Mouse (Mus musculus) gonadal fat pad, adult 2 months (tissue): ENCODE measurements around the gene Tmprss2. TPM values are rescaled to one million over a fixed set of nuclear protein-coding genes. Genes with fewer than 3 reads are reported as not detected.
"Not testable (repeated sequence)": the region's sequence is repeated elsewhere in the genome, so short reads cannot be mapped to it uniquely, and the experiment has no call there.

Source experiments
- DNase-seq: peaks from one replicate; pipeline ENCODE4 v3.0.0-alpha.2; 2012; ENCODE audit warnings: low read depth
- polyA plus RNA-seq: library from polyadenylated mRNA; depleted of rRNA; stranded (reverse); fragments of >200 nt; gene quantifications from 2 replicates; pipeline ENCODE4 v1.2.3, GENCODE M21; 2012; rRNA removed

The Tmprss2 gene
- polyA plus RNA-seq, 1 experiment, result 9.4 TPM

DNA sequence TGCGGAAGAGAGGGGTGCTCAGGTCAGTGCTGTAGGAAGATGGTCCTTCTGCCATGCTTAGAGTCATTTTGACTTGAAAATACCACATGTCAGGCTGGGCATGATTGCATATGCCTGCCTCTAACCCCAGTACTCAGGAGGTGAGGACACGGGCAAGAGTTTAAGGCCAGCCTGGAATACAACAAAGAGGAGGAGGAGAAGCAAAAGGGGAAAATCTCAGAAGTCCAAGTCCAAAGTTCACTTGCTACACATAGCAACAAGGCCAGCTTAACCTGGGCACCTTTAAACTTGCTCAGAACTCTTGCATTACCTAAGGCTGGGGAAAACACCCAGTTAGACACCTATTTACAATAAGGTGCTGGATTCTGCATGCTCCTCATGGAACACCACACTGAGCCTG, 19.5 kb downstream of the Tmprss2 start:
- DNase-seq, result no peak

DNA sequence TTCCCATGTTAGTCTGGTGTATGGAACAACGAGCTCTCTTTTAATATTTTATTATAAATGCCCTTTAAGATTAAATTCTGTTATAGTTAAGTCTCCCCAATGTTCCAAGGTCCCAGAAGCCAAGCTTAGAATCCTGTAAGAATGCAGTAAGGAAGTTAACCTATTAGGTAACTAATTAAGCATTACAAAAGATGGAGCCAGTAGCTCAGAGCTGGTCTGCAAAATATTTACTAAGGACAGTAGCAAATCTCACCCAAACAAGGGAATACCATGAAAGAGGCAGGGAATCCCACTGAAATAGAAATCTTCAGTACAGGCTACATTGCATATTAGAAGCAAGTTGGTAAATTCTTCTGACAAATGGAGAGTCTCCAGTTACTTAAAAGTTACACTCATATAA, 28.1 kb downstream of the Tmprss2 start:
- not testable (repeated sequence) for DNase-seq

DNA sequence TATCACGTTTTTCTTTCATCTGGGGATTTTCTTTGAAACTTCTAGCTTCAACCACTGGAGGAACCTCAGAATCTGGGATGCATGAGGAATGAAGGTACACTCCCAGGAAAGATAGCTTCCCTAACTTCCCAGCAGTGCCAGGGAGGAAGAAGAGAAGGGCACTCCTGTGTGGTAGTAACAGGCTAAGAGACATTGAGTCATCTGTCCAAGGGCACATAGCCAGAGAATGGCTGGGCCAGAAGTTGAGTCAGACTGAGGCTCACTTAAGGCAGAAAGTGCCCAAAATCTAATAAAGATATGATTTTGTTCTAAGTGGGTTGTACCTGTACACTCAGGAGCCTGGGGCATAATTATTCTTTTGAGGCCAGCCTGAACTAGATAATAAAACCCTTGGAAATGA, 41.6 kb downstream of the Tmprss2 start:
- DNase-seq, result no peak

GRCm38 (mm10) chr16:97568662-97569061, 42.3 kb downstream of the Tmprss2 start:
- DNase-seq, result no peak

DNA sequence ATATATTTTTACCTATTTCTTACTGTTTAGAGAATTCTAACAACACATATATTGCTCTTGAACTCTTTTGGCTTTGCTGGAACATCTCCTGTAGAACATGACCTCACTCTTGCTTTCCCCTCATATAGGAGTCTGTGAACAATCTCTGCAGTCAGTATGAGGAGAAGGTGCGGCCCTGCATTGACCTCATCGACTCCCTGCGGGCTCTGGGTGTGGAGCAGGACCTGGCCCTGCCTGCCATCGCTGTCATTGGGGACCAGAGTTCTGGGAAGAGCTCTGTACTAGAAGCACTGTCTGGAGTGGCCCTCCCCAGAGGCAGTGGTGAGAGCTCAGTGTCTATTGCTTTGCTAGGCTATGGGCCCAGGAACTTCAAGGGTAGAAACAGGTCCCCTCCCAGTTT, 66.7 kb downstream of the Tmprss2 start:
- no peak for DNase-seq

DNA sequence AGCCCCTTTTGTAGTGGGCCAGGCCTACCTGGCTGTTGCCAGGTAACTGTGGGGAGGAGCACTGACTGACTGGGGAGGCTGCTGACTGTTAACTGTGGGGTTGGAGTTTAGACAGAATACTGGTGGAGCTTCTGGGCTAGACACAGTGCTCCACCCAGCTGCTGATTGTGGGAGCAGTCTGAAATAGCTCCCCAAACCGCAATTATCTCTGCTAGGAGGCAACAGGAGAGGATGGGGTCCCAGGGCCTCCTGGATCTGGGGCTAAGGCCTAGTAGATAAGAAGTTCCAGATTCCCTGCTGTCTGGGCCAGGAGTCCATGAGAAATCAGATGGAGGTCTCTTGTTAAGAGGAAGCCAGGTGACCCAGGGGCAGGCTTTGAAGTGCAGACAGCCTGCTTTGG, 74.1 kb downstream of the Tmprss2 start:
- DNase-seq, result no peak

DNA sequence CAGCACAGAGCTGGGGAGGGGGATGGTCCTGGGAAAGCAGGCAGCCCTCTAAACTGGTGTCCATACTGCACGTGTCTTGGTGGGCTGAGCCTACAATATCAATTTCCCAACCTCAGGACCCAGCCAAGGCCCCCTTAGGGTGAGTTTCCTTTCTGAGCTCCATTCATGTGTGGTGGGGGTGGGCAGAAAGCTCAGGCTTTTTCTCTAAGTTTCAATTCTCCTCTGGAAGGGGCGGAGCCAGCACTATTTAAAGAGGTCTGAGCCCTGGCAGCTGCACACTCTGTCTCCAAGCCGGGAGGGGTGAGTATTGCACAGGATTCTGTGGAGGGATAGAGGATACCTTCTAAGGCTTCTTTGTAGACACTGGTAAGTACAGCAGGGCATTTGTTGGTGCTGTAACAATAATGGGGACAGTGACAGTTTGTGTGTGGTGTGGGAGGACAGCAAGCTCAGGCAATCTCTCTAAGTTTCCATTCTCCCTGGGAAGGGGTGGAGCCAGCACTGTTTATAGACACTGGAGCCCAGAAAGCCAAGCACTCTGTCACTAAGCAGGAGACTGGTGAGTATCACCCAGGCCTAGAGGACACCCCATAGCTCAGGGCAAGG, 75.1 kb downstream of the Tmprss2 start:
- no peak for DNase-seq

GRCm38 (mm10) chr16:97534876-97535461, 76.0 kb downstream of the Tmprss2 start:
- no peak for DNase-seq

DNA sequence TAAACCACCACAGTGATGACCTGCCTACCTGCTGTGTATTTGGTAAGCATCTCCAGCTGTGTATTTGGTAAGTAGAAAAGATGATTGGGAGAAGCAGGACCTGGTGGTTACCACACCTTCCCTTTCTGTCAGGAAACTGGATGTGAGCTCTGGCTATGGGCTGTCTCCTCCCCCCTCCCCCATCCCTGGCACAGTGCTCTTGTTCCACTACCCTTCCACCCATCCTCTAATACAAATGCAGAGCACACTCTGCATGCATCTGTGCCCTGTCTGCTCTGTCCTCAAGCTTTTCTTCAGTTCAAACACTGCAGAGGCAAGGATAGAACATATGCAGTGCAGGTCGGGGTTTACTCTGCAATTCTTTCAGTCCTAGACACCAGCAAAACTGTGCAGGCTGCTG, 76.5 kb downstream of the Tmprss2 start:
- DNase-seq, result no peak

- DNase-seq, result no peak
Observed at GRCm38 (mm10) chr16:97533751-97534150, 77.2 kb downstream of the Tmprss2 start.

DNA sequence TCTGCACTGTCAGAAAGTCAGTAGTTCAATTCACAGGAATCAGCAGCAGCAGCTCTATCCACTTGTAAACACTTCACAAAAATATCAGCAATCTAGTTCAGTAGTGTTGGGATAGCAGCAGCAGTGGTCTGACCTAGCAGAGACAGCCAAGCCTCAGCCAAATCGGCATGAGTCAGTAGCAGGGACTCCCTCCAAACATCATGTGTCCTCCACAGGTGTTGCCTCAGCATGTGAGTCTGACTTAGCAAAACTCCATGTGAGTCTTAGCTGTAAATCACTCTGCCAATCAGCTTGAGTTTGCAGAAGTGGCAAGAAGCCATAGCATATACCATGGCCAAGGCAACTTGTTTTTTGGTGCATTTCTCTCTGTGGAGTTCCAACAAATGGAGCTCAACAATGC, 77.9 kb downstream of the Tmprss2 start:
- DNase-seq, result no peak

- DNase-seq, result no peak
Observed at GRCm38 (mm10) chr16:97529241-97529640, 81.8 kb downstream of the Tmprss2 start.

- DNase-seq, result no peak
Observed at GRCm38 (mm10) chr16:97523024-97523423, 88.0 kb downstream of the Tmprss2 start.

- DNase-seq, result no peak
Observed at GRCm38 (mm10) chr16:97521983-97522382, 89.0 kb downstream of the Tmprss2 start.

GRCm38 (mm10) chr16:97516341-97516740, 94.7 kb downstream of the Tmprss2 start:
- no peak for DNase-seq

Other genes starting within 250 kb of the Tmprss2 start
- 0.72 and 0.96 TPM in 2 replicates for gene Mx1, start 148.3 kb downstream of the Tmprss2 start, polyA plus RNA-seq
- 0.18 and 0.47 TPM in 2 replicates for gene Fam3b, start 96.4 kb downstream of the Tmprss2 start, polyA plus RNA-seq
- 16.5 and 17.0 TPM in 2 replicates for gene Ripk4, start 152.6 kb upstream of the Tmprss2 start, polyA plus RNA-seq
- 8.4 and 8.6 TPM in 2 replicates for gene Prdm15, start 240.7 kb upstream of the Tmprss2 start, polyA plus RNA-seq